Mouse (Mus musculus) lung, embryonic 16.5 days (tissue): ENCODE results near the gene Rmi2. TPM values are rescaled to one million over a fixed set of nuclear protein-coding genes. Genes with fewer than 3 reads are reported as not detected.
A peak's percentile ranks its signal among the peaks of the same experiment; 100 is the strongest.

Experiments used
- ATAC-seq: fragments of 200-750 bp; cut with Nextera tagmentation; 2 replicates; pipeline ENCODE4 v1.8.0; 2017; ENCODE audit warnings: low read depth, mild to moderate bottlenecking, moderate library complexity
- H3K27ac ChIP-seq: fragments of 300-500 bp; sonication (generic); 2 replicates; pipeline ENCODE4 v1.5.1; 2014; ENCODE audit warnings: mild to moderate bottlenecking, control low read depth, low read length
- H3K27me3 ChIP-seq: fragments of 300-500 bp; sonication (generic); 2 replicates; pipeline ENCODE4 v1.6.1; 2014; ENCODE audit warnings: low read depth, low read length, mixed read lengths; ENCODE audit not compliant: control insufficient read depth, insufficient read depth
- H3K36me3 ChIP-seq: fragments of 300-500 bp; sonication (generic); 2 replicates; pipeline ENCODE4 v1.6.1; 2014; ENCODE audit warnings: low read length; ENCODE audit not compliant: control insufficient read depth, insufficient read depth
- H3K4me1 ChIP-seq: fragments of 300-500 bp; sonication (generic); replicated peaks from 2 replicates; pipeline ENCODE4 v1.6.1; 2014; ENCODE audit warnings: low read length, mixed read lengths; ENCODE audit not compliant: control insufficient read depth, insufficient read depth
- H3K4me2 ChIP-seq: fragments of 300-500 bp; sonication (generic); 2 replicates; pipeline ENCODE4 v1.6.1; 2014; ENCODE audit warnings: low read depth, low read length, control low read depth
- H3K4me3 ChIP-seq: fragments of 300-500 bp; sonication (generic); 2 replicates; pipeline ENCODE4 v1.5.1; 2014; ENCODE audit warnings: mild to moderate bottlenecking, low read length, control low read depth
- H3K9ac ChIP-seq: fragments of 300-500 bp; sonication (generic); 2 replicates; pipeline ENCODE4 v1.6.1; 2014; ENCODE audit warnings: low read length, control low read depth
- H3K9me3 ChIP-seq: fragments of 300-500 bp; sonication (generic); 2 replicates; pipeline ENCODE4 v1.6.1; 2016; ENCODE audit warnings: low read length; ENCODE audit not compliant: control insufficient read depth
- WGBS: fragments of 180-500 bp; shearing (Covaris S2); extraction: QIAGEN DNeasy Blood & Tissue Kit; methylation state at CpG from one replicate; pipeline ENCODE4 v1.1.7; 2014; 5-methylcytosine and 5-hydroxymethylcytosine counted together
- polyA plus RNA-seq: library from polyadenylated mRNA; unstranded; fragments of >200 nt; fragmentation: Nextera tagmentation; extraction: Ambion mirVana; gene quantifications from 2 replicates; pipeline ENCODE4 v1.2.1, GENCODE M21; 2015

Rmi2 gene
- polyA plus RNA-seq, 1 experiment from 2014 or later, result 3.1 TPM

DNA sequence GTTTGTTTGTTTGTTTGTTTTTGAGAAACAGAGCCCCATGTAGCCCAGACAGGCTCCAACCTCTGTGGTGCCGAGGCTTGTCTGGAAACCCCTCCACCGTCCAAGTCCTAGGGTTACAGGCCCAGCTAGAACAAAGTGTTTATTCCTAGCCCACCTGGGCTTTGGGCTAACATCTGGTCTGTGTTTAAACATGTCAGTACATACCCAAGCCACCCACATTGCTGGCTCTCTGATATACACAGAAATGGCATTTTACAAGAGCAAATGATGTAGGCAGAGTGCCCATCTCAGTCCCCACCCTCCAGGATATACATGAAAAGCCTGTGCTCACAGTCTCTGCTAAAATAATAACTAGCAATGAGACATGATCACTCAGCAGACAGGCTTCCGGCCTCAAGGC is 81.4 kb downstream of the Rmi2 start:
- no peak overlapping the region for H3K27ac ChIP-seq
- H3K9me3 ChIP-seq, result no peaks in the 10 kb centered on the region
- H3K4me3 ChIP-seq, result no peak overlapping the region
- no peak overlapping the region for H3K4me2 ChIP-seq
- no peaks in the 10 kb centered on the region for H3K27me3 ChIP-seq
- WGBS, result 47% methylated on average over 3 of the region's 3 CpGs
- no peak overlapping the region for H3K9ac ChIP-seq
- ATAC-seq, result no peak
- no peaks in the 10 kb centered on the region for H3K4me1 ChIP-seq
- H3K36me3 ChIP-seq, result no peaks in the 10 kb centered on the region

DNA sequence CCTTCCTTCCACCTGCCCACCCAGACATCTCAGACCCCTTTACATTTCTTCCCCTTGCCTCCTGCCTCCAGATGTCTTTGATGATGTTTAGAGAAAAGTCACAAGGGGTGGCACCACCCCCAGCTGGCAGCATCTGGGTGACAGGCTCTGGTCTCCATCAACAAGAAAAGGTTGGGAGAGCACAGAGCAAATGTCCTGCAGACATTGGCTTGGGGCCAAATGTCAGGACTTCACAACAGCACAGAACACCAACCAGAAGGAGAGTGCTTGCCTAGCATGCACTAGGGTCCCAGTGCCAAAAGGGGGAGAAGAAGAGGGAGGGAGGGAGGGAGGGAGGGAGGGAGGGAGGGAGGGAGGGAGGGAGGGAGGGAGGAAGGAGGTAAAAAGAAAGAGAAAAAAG is 85.0 kb downstream of the Rmi2 start:
- no peak overlapping the region for H3K27ac ChIP-seq
- ATAC-seq, result 0 out of 2 replicates have a peak, but pooled peaks have one; percentile 34

DNA sequence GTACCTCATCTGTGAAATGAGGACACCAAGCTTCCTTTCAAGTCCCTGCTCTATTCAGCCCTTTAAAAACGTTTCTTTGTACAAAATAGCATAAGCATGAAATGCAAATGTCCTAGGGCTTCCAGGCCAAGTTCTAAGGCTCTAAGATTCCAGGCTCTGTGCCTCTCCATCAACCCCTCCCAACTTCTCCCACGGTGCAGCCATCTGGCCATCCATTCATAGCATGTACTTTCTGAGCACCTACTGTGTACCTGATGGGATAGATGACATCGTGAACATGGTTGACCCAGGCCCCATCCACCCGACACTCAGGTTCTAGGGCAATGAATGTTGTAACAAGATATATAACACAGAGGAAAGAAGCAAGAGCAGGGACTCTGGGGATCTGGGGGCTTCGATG is 88.7 kb downstream of the Rmi2 start:
- no peak for ATAC-seq
- no peaks in the 10 kb centered on the region for H3K36me3 ChIP-seq
- H3K27me3 ChIP-seq, result no peaks in the 10 kb centered on the region
- no peaks in the 10 kb centered on the region; the same call in 1 of the 2 replicates for H3K4me1 ChIP-seq
- no peak overlapping the region for H3K27ac ChIP-seq
- H3K4me2 ChIP-seq, result no peak overlapping the region
- no peak overlapping the region for H3K9ac ChIP-seq
- H3K4me3 ChIP-seq, result no peak overlapping the region
- WGBS, result 66% methylated on average over 5 of the region's 5 CpGs
- no peaks in the 10 kb centered on the region for H3K9me3 ChIP-seq

More for the DNA sequence above, 85.0 kb downstream of the Rmi2 start:
- no peak overlapping the region for H3K4me2 ChIP-seq
- H3K4me1 ChIP-seq, result no peaks in the 10 kb centered on the region
- no peak overlapping the region for H3K4me3 ChIP-seq
- H3K36me3 ChIP-seq, result no peaks in the 10 kb centered on the region
- H3K9me3 ChIP-seq, result no peaks in the 10 kb centered on the region
- no peak overlapping the region for H3K9ac ChIP-seq
- no peaks in the 10 kb centered on the region for H3K27me3 ChIP-seq

DNA sequence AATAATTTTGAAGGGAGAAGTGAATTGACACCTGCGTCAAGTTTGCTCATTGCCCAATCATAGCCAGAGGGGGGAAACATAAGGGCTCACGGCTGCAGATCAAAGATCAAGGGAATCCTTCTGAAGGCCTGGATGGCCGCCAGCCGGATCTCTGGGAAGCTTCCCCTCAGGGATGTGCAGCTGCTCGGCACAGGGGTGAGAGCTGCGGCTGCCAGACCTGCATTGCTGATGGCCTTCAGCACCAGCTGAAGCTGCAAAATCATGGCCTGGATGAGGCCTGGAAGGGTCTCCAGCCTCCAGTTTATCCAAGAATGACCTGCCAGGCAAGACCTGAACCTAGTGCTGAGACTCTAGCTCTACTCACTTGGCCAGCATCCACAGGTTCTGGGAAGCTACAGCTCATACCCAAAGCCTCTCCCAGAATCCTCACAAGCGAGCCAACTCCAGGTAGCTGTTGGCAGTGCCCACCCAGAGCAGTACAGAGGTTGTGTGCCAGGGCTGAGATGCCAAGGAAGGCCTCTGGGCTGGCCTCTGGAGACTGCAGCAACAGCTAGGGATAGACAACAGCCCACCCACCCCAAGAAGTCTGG is 90.8 kb downstream of the Rmi2 start:
- Histone ChIP-seq H3K36me3 (no peaks in the 10 kb centered on the region), H3K9me3 (no peaks in the 10 kb centered on the region), H3K9ac (no peak overlapping the region), H3K4me3 (no peak overlapping the region), H3K27ac (no peak overlapping the region), H3K27me3 (no peaks in the 10 kb centered on the region), H3K4me2 (no peak overlapping the region), H3K4me1 (no peaks in the 10 kb centered on the region; the same call in 1 of the 2 replicates)
- WGBS, result 32% methylated on average over 7 of the region's 7 CpGs
- peak; percentile 17; the same call in 1 of the 2 replicates for ATAC-seq

DNA sequence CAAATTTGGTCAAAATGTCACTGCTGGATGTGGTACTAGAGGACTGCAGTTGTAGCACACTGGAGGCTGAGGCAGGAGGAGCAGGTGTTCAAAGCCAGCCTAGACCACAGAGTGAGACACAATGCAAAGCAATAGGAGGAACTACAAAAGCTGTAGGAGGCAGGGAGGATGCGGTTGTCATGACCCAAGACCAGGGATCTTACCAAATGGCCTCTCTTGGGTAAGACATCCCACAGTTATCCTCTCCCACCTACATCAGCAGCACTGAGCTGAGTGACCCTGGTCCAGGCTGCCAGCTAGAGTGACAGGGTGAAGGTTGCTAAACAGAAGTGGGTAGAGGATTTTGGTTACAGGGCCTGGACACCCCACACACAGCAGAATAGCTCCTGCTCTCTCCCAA is 92.2 kb downstream of the Rmi2 start:
- Histone ChIP-seq H3K4me1 (no peaks in the 10 kb centered on the region; the same call in 1 of the 2 replicates), H3K27ac (no peak overlapping the region), H3K9ac (no peak overlapping the region), H3K4me3 (no peak overlapping the region), H3K9me3 (no peaks in the 10 kb centered on the region), H3K27me3 (no peaks in the 10 kb centered on the region), H3K36me3 (no peaks in the 10 kb centered on the region), H3K4me2 (no peak overlapping the region)
- ATAC-seq, result no peak
- WGBS, result 82% methylated on average over 1 of the region's 1 CpGs

DNA sequence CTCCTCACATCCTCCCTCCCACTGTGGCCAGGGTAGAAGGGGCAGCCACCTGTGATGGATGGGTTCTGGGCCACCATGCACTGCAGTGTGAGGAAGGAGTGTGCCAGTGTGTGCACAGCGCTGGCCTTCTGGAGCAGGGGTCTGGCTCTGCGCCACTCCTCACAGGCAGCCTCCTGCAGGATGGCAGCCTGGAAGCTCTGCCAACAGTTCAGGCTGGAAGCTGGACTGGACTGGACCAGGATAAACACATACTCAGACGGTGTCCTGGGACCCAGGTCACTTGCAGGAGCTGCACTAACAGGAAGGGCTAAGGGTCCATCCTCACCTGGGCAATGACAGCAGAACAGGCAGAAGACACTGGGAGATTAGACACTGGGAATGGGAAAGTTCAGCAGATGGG is 98.5 kb downstream of the Rmi2 start:
- Histone ChIP-seq H3K4me2 (no peak overlapping the region), H3K27me3 (no peaks in the 10 kb centered on the region), H3K9ac (no peak overlapping the region), H3K4me3 (no peak overlapping the region), H3K36me3 (no peaks in the 10 kb centered on the region), H3K27ac (no peak overlapping the region), H3K9me3 (no peaks in the 10 kb centered on the region), H3K4me1 (no peaks in the 10 kb centered on the region)
- WGBS, result 65% methylated on average over 3 of the region's 3 CpGs
- ATAC-seq, result peak; percentile 38; the same call in 1 of the 2 replicates

DNA sequence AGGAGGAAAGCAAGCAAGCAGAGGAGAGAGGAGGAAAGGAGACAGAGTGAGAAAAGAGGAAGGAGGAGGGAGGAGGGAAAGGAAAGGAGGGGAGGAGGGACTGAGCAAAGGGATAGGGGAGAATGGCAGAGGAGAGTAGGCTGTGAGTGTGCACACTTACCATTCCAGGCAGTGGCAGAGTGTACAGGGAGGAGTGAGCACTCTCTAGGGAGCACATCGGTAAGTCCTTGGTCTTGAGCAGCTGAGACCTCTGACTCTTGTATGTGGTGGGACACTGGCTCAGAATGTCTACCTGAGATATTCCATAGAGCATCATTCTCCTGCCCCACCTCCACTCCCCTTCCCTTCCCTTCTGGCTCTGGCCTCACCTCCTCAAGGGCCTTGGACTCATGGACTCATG is 99.2 kb downstream of the Rmi2 start:
- no peak overlapping the region for H3K4me2 ChIP-seq
- H3K27ac ChIP-seq, result no peak overlapping the region
- H3K9ac ChIP-seq, result no peak overlapping the region
- H3K27me3 ChIP-seq, result no peaks in the 10 kb centered on the region
- ATAC-seq, result no peak
- 79% methylated on average over 1 of the region's 1 CpGs for WGBS
- no peaks in the 10 kb centered on the region for H3K9me3 ChIP-seq
- H3K36me3 ChIP-seq, result no peaks in the 10 kb centered on the region
- H3K4me3 ChIP-seq, result no peak overlapping the region
- no peaks in the 10 kb centered on the region for H3K4me1 ChIP-seq

DNA sequence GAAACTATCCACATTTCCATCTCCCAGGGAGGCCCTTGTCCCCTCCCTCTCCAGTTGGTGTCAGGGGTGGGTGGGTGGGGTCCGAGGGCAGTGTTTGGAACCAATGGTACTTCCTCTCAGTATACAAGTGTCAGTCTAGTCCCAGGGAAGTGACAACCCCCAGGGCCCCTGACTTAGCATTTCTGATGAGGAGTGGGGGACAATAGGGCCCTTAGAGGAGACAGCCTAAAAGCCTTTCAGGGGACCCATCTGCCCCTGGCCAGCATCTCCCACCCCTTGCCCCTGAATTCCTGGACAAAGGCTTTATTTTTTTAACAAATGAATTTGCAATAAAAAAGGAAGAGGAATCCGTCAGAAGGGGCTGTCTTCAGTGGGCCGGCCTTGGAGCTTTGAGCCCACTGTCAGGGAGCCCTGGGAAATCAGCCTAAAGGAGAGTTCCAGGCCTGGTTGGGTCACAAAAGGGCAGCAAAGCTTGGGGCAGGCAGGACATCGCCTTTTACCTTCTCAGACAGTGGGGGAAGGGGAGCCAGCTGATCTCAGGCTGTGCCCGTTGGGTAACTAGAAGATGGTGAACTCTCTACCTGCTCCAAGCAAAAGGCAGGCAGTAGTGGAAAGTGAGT is 102.0 kb downstream of the Rmi2 start:
- WGBS, result 62% methylated on average over 5 of the region's 5 CpGs
- ATAC-seq, result no peak
- Histone ChIP-seq H3K27me3 (no peaks in the 10 kb centered on the region), H3K9me3 (no peaks in the 10 kb centered on the region), H3K27ac (no peak overlapping the region), H3K4me2 (no peak overlapping the region), H3K9ac (no peak overlapping the region), H3K36me3 (no peaks in the 10 kb centered on the region), H3K4me1 (no peaks in the 10 kb centered on the region), H3K4me3 (no peak overlapping the region)

DNA sequence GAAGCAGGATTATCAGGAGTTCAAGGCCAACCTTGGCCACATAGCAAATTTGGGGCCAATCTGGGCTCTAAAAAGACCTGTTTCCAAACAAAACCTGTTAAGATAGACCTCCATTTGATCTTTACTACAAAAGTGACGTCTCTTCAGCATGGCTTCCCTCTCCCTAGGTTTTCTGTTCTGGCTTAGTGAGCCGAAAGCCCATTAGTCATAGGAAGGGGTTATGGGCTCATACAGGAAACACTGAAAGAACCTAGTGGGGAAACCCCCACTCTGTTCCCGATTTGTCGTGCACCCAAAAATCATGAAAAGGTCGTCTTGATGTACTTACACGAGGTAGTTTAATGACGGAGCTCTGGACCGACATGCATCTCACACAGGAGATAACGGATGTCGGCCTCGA is 102.6 kb downstream of the Rmi2 start:
- no peak for ATAC-seq
- Histone ChIP-seq H3K4me1 (no peaks in the 10 kb centered on the region), H3K36me3 (no peaks in the 10 kb centered on the region), H3K27ac (no peak overlapping the region), H3K9ac (no peak overlapping the region), H3K4me2 (no peak overlapping the region), H3K4me3 (no peak overlapping the region), H3K27me3 (no peaks in the 10 kb centered on the region), H3K9me3 (no peaks in the 10 kb centered on the region)
- 70% methylated on average over 11 of the region's 11 CpGs for WGBS
